Mouse (Mus musculus) cortical plate, adult 2 months (tissue): ENCODE results near the gene Dpp3. TPM values are rescaled to one million over a fixed set of nuclear protein-coding genes. Genes with fewer than 3 reads are reported as not detected.

Source experiments
- H3K27ac ChIP-seq: fragments of 200-500 bp; 2 replicates; pipeline ENCODE4 v1.5.1; 2012; ENCODE audit warnings: low read length, control low read depth, inconsistent platforms; ENCODE audit not compliant: insufficient read depth
- H3K4me1 ChIP-seq: fragments of 200-500 bp; 2 replicates; pipeline ENCODE4 v1.6.1; 2011; ENCODE audit warnings: low read length; ENCODE audit not compliant: control insufficient read depth, insufficient read depth
- H3K4me3 ChIP-seq: fragments of 200-500 bp; 2 replicates; pipeline ENCODE4 v1.5.1; 2011; ENCODE audit warnings: mild to moderate bottlenecking, low read length, control low read depth; ENCODE audit not compliant: insufficient read depth
- CTCF ChIP-seq: fragments of 200-500 bp; IDR thresholded peaks from 2 replicates; pipeline ENCODE4 v1.5.1; 2011; ENCODE audit warnings: mild to moderate bottlenecking, control low read depth, low read length; ENCODE audit not compliant: insufficient read depth; ENCODE audit errors: extremely low read depth
- POLR2A ChIP-seq: fragments of 200-500 bp; IDR thresholded peaks from 2 replicates; pipeline ENCODE4 v1.6.1; 2011; ENCODE audit warnings: mild to moderate bottlenecking, low read length, control low read depth; ENCODE audit not compliant: insufficient read depth; ENCODE audit errors: extremely low read depth
- polyA plus RNA-seq: library from polyadenylated mRNA; depleted of rRNA; stranded (reverse); fragments of >200 nt; gene quantifications from 2 replicates; pipeline ENCODE4 v1.2.3, GENCODE M21; 2012; rRNA removed

Dpp3 gene
- polyA plus RNA-seq, 1 experiment, result 51.5 TPM

DNA sequence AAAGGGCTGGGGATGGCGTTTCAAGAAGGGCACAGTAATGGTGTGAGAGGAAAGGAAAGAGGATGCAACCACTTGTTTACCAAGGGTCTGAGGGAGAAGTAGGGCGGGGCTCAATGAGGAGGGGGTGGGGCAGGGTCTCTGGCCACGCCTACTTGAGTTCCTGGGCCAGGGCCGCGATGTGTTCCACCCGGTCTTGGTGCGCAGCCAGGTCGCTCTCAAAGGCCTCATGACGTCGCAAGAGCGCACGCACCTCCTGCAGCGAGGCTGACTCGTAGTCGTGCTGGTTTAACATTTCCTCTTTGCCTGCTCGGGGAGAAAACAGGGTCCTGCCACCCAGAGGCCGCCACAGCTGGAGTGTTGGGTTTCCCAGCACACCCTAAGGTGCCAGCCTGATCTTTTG lies 62.9 kb downstream of the Dpp3 start:
- Histone ChIP-seq H3K4me3 (no peak overlapping the region), H3K27ac (no peak overlapping the region), H3K4me1 (no peaks in the 10 kb centered on the region)
- no peak for TF ChIP-seq POLR2A
- no peak for TF ChIP-seq CTCF

DNA sequence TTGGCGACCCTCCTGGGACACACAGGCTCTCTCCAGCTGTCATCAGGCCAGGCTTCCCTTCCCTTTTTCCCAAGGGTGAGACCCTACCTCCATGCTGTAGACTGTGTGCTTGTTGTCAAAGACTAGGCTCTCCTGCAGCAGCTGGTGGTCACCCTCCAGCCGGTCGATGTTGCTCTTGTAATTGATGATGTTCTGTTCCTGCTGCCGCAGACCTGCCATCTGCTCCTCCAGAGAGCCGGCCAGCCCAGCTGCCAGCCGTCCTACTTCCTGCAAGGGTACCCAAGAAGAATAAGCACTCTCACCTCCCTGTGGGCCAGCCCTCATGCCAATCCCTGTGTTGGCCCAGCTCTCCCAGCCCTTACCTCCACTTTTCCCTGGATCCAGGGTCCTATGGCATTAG lies 65.0 kb downstream of the Dpp3 start:
- TF ChIP-seq POLR2A, result no peak
- TF ChIP-seq CTCF, result no peak
- H3K4me1 ChIP-seq, result no peaks in the 10 kb centered on the region
- no peak overlapping the region for H3K27ac ChIP-seq
- H3K4me3 ChIP-seq, result no peak overlapping the region

DNA sequence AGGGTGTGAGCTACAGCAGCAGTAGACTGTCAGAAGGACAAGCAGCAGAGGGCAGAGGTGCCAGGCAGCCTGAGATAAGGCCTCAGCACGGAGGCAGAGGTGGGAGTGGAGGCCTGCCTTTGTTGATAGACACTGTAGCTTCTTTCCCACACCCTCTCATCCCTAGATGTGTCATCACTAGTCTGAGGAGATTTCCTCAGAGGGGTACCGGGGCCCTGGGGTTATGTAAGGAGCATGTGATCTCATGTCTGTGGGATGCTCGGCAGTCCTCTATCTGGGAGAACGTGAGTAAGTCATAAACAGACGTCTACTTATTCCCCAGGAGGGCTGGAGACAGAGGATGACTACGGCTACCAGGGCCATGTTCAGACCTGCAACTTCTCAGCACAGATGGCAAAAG lies 69.0 kb downstream of the Dpp3 start:
- Histone ChIP-seq H3K27ac (no peak overlapping the region), H3K4me3 (no peak overlapping the region), H3K4me1 (peaks cover 6% of the 10 kb centered on the region; the same call in 1 of the 2 replicates)
- TF ChIP-seq CTCF, result no peak

Other genes with a start within 250 kb of the Dpp3 start
- gene Gm960, start 229.6 kb downstream of the Dpp3 start, polyA plus RNA-seq, result 3.3 and 3.7 TPM in 2 replicates
- 198 and 220 TPM in 2 replicates for gene Sptbn2, start 217.1 kb downstream of the Dpp3 start, polyA plus RNA-seq
- 16.0 and 17.8 TPM in 2 replicates for gene Rbm4b, start 171.8 kb downstream of the Dpp3 start, polyA plus RNA-seq
- gene Rbm4, start 134.4 kb downstream of the Dpp3 start, polyA plus RNA-seq, result 57.4 and 61.8 TPM in 2 replicates
- 16.7 and 18.9 TPM in 2 replicates for gene Gm21992, start 116.7 kb downstream of the Dpp3 start, polyA plus RNA-seq
- gene Rbm14, start 116.7 kb downstream of the Dpp3 start, polyA plus RNA-seq, result 22.8 and 25.1 TPM in 2 replicates
- 48.7 and 49.1 TPM in 2 replicates for gene Ccs, start 89.0 kb downstream of the Dpp3 start, polyA plus RNA-seq
- gene Ccdc87, start 88.9 kb downstream of the Dpp3 start, polyA plus RNA-seq, result 2.0 and 2.1 TPM in 2 replicates
- 133 and 142 TPM in 2 replicates for gene Ctsf, start 73.2 kb downstream of the Dpp3 start, polyA plus RNA-seq
- 0.79 and 0.87 TPM in 2 replicates for gene Actn3, start 50.4 kb downstream of the Dpp3 start, polyA plus RNA-seq
- gene Zdhhc24, start 49.6 kb downstream of the Dpp3 start, polyA plus RNA-seq, result 41.3 and 47.9 TPM in 2 replicates
- gene Bbs1, start 21.7 kb downstream of the Dpp3 start, polyA plus RNA-seq, result 28.5 and 32.7 TPM in 2 replicates
- 15.8 and 19.5 TPM in 2 replicates for gene Peli3, start 14.8 kb upstream of the Dpp3 start, polyA plus RNA-seq
- gene Mrpl11, start 33.9 kb upstream of the Dpp3 start, polyA plus RNA-seq, result 70.5 and 74.8 TPM in 2 replicates
- gene Npas4, start 62.0 kb upstream of the Dpp3 start, polyA plus RNA-seq, result 16.8 and 20.6 TPM in 2 replicates
- gene Slc29a2, start 95.6 kb upstream of the Dpp3 start, polyA plus RNA-seq, result 19.8 and 21.5 TPM in 2 replicates
- gene B4gat1, start 110.5 kb upstream of the Dpp3 start, polyA plus RNA-seq, result 106 and 111 TPM in 2 replicates
- gene AC124502.3, start 110.6 kb upstream of the Dpp3 start, polyA plus RNA-seq, result 4.8 and 6.8 TPM in 2 replicates
- 29.1 and 34.8 TPM in 2 replicates for gene Brms1, start 113.1 kb upstream of the Dpp3 start, polyA plus RNA-seq
- 68.7 and 69.0 TPM in 2 replicates for gene Rin1, start 122.2 kb upstream of the Dpp3 start, polyA plus RNA-seq
- gene Cd248, start 139.8 kb upstream of the Dpp3 start, polyA plus RNA-seq, result 5.8 and 6.3 TPM in 2 replicates
- gene Tmem151a, start 157.2 kb upstream of the Dpp3 start, polyA plus RNA-seq, result 145 and 146 TPM in 2 replicates
- gene Yif1a, start 160.3 kb upstream of the Dpp3 start, polyA plus RNA-seq, result 54.7 and 56.2 TPM in 2 replicates
- 399 and 461 TPM in 2 replicates for gene Cnih2, start 170.2 kb upstream of the Dpp3 start, polyA plus RNA-seq
- 197 and 202 TPM in 2 replicates for gene Rab1b, start 178.8 kb upstream of the Dpp3 start, polyA plus RNA-seq
- 234 and 242 TPM in 2 replicates for gene Klc2, start 190.3 kb upstream of the Dpp3 start, polyA plus RNA-seq